Mouse (Mus musculus) erythroblast, embryonic 14.5 days (primary cell): ENCODE measurements around the gene Gzmg. TPM values are rescaled to one million over a fixed set of nuclear protein-coding genes. Genes with fewer than 3 reads are reported as not detected.
"Not testable (repeated sequence)": the region's sequence is repeated elsewhere in the genome, so short reads cannot be mapped to it uniquely, and the experiment has no call there.

Experiments
- H3K27me3 ChIP-seq: 2 replicates; pipeline ENCODE4 v1.6.1; 2012; ENCODE audit warnings: inconsistent platforms; ENCODE audit not compliant: control insufficient read depth
- H3K36me3 ChIP-seq: 2 replicates; pipeline ENCODE4 v1.6.1; 2012; ENCODE audit warnings: mild to moderate bottlenecking, inconsistent platforms; ENCODE audit not compliant: control insufficient read depth
- H3K4me1 ChIP-seq: 2 replicates; pipeline ENCODE4 v1.6.1; 2012; ENCODE audit warnings: inconsistent platforms; ENCODE audit not compliant: control insufficient read depth
- H3K4me3 ChIP-seq: replicated peaks from 2 replicates; pipeline ENCODE3; 2012; ENCODE audit warnings: moderate library complexity, mild to moderate bottlenecking, inconsistent platforms
- H3K9me3 ChIP-seq: 2 replicates; pipeline ENCODE4 v1.6.1; 2012; ENCODE audit warnings: low read length, inconsistent platforms, mixed read lengths; ENCODE audit not compliant: control insufficient read depth
- GATA1 ChIP-seq: IDR thresholded peaks from 2 replicates; pipeline ENCODE4 v1.6.1; 2012; ENCODE audit warnings: low read length, inconsistent platforms, mixed read lengths
- TAL1 ChIP-seq: IDR thresholded peaks from 3 replicates; pipeline ENCODE4 v1.6.1; 2012; ENCODE audit warnings: low read length, inconsistent platforms, mixed read lengths
- polyA plus RNA-seq: library from polyadenylated mRNA; stranded (reverse); fragments of >175 nt; gene quantifications from 2 replicates; pipeline ENCODE4 v1.2.3, GENCODE M21; 2012

The Gzmg gene
- polyA plus RNA-seq, 1 experiment, result not detected

GRCm38 (mm10) chr14:56168009-56168408, 8.6 kb upstream of the Gzmg start:
- Histone ChIP-seq H3K4me3 (no peak overlapping the region), H3K9me3 (no peaks in the 10 kb centered on the region), H3K4me1 (no peaks in the 10 kb centered on the region), H3K36me3 (no peaks in the 10 kb centered on the region), H3K27me3 (no peaks in the 10 kb centered on the region)
- no peak for TF ChIP-seq TAL1

- no peaks in the 10 kb centered on the region for H3K4me1 ChIP-seq
- TF ChIP-seq TAL1, result no peak
- TF ChIP-seq GATA1, result no peak
- no peaks in the 10 kb centered on the region for H3K36me3 ChIP-seq
- no peaks in the 10 kb centered on the region for H3K9me3 ChIP-seq
- H3K27me3 ChIP-seq, result no peaks in the 10 kb centered on the region
- H3K4me3 ChIP-seq, result no peak overlapping the region
These were observed 2.7 kb upstream of the Gzmg start for GRCm38 (mm10) chr14:56162109-56162508.

- H3K4me1 ChIP-seq, result no peaks in the 10 kb centered on the region
- no peaks in the 10 kb centered on the region for H3K36me3 ChIP-seq
- no peaks in the 10 kb centered on the region for H3K9me3 ChIP-seq
- TF ChIP-seq GATA1, result no peak
- no peak for TF ChIP-seq TAL1
- H3K27me3 ChIP-seq, result no peaks in the 10 kb centered on the region
- H3K4me3 ChIP-seq, result no peak overlapping the region
These were observed 4.0 kb downstream of the Gzmg start for GRCm38 (mm10) chr14:56155340-56155739.

- not testable (repeated sequence) for H3K9me3 ChIP-seq, H3K27me3 ChIP-seq, H3K4me1 ChIP-seq, H3K4me3 ChIP-seq, H3K36me3 ChIP-seq
These were observed 25.7 kb downstream of the Gzmg start for GRCm38 (mm10) chr14:56133675-56134074.

GRCm38 (mm10) chr14:56132508-56132907, 26.9 kb downstream of the Gzmg start, which contains the start of gene Gzmd:
Gzmd (minus strand) TSS chr14:56132608.
- not testable (repeated sequence) for H3K36me3 ChIP-seq, H3K4me1 ChIP-seq, H3K9me3 ChIP-seq, H3K4me3 ChIP-seq, H3K27me3 ChIP-seq

- Histone ChIP-seq H3K4me1 (no peaks in the 10 kb centered on the region), H3K9me3 (no peaks in the 10 kb centered on the region), H3K36me3 (no peaks in the 10 kb centered on the region), H3K27me3 (no peaks in the 10 kb centered on the region), H3K4me3 (no peak overlapping the region)
- TF ChIP-seq GATA1 (no peak), TAL1 (no peak)
These were observed 31.0 kb downstream of the Gzmg start for GRCm38 (mm10) chr14:56128341-56128740.

- Histone ChIP-seq H3K36me3 (no peaks in the 10 kb centered on the region), H3K4me3 (no peak overlapping the region), H3K4me1 (no peaks in the 10 kb centered on the region), H3K9me3 (no peaks in the 10 kb centered on the region), H3K27me3 (no peaks in the 10 kb centered on the region)
- TF ChIP-seq TAL1 (no peak), GATA1 (no peak)
These were observed 35.9 kb downstream of the Gzmg start for GRCm38 (mm10) chr14:56123516-56123915.

GRCm38 (mm10) chr14:56120525-56120924, 38.9 kb downstream of the Gzmg start, which contains the start of gene Gzme:
Gzme (minus strand) TSS chr14:56120625.
- Histone ChIP-seq H3K27me3 (no peaks in the 10 kb centered on the region), H3K4me3 (no peak within 1 kb of the TSS), H3K9me3 (no peaks in the 10 kb centered on the region), H3K4me1 (no peaks in the 10 kb centered on the region), H3K36me3 (no peaks in the 10 kb centered on the region)
- TF ChIP-seq GATA1 (no peak), TAL1 (no peak)

- H3K36me3 ChIP-seq, result not testable (repeated sequence)
These were observed 43.7 kb downstream of the Gzmg start for GRCm38 (mm10) chr14:56115531-56116310.

More at GRCm38 (mm10) chr14:56115531-56116310, 43.7 kb downstream of the Gzmg start:
- H3K4me1 ChIP-seq, H3K27me3 ChIP-seq, H3K4me3 ChIP-seq, H3K9me3 ChIP-seq: not testable (repeated sequence)

Other genes with a start within 250 kb of the Gzmg start
- not detected in 2 replicates for gene Cma1, start 214.9 kb downstream of the Gzmg start, polyA plus RNA-seq
- not detected in 2 replicates for gene Cma2, start 208.6 kb downstream of the Gzmg start, polyA plus RNA-seq
- not detected in 2 replicates for gene Mcpt1, start 141.6 kb downstream of the Gzmg start, polyA plus RNA-seq
- gene Mcpt9, start 129.1 kb downstream of the Gzmg start, polyA plus RNA-seq, result not detected in 2 replicates
- gene Mcpt2, start 117.5 kb downstream of the Gzmg start, polyA plus RNA-seq, result not detected in 2 replicates
- not detected in 2 replicates for gene Mcpt4, start 97.3 kb downstream of the Gzmg start, polyA plus RNA-seq
- gene Mcpt8, start 74.3 kb downstream of the Gzmg start, polyA plus RNA-seq, result 0.31 and 0.52 TPM in 2 replicates
- 0.31 and 0.42 TPM in 2 replicates for gene Ctsg, start 57.0 kb downstream of the Gzmg start, polyA plus RNA-seq
- gene Gzme, start 39.0 kb downstream of the Gzmg start, polyA plus RNA-seq, result not detected in 2 replicates
- gene Gzmd, start 27.0 kb downstream of the Gzmg start, polyA plus RNA-seq, result not detected in 2 replicates
- gene Gzmn, start 15.0 kb upstream of the Gzmg start, polyA plus RNA-seq, result not detected in 2 replicates
- not detected in 2 replicates for gene Gzmf, start 51.8 kb upstream of the Gzmg start, polyA plus RNA-seq
- not detected in 2 replicates for gene Gzmc, start 75.1 kb upstream of the Gzmg start, polyA plus RNA-seq
- not detected in 2 replicates for gene Gzmb, start 102.7 kb upstream of the Gzmg start, polyA plus RNA-seq
- gene Atp12a, start 205.5 kb upstream of the Gzmg start, polyA plus RNA-seq, result not detected in 2 replicates
- gene Rnf17, start 243.0 kb upstream of the Gzmg start, polyA plus RNA-seq, result not detected in 2 replicates